Mouse (Mus musculus): Measurements from ENCODE around the gene Gm10197. TPM values are rescaled to one million over a fixed set of nuclear protein-coding genes. Genes with fewer than 3 reads are reported as not detected.

Gene Gm10197
- total and polyA plus RNA-seq, 2 experiments from 2014 or later = not detected

DNA sequence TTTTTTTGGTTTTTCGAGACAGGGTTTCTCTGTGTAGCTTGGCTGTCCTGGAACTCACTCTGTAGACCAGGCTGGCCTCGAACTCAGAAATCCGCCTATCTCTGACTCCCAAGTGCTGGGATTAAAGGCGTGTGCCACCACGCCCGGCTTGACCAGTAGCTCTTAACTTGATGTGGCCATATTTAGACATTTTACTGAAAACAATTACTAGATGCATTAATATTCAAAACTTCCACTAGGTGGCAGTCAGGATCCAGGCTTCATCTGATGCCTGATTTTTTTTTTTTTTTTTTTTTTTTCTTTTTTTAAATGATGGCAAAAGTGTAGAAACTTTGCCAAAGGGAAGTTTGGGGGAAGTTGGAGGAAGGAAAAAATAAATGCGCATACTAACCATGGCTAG is 23.0 kb upstream of the Gm10197 start:
- H3K4me2 ChIP-seq (ENCODE audit: low read depth, low read length, poor library complexity, severe bottlenecking) = no peak overlapping the region
- no peaks in the 10 kb centered on the region for H3K9me3 ChIP-seq (ENCODE audit: low read length)
- H3K27ac ChIP-seq (ENCODE audit: low read depth, low read length) = no peak overlapping the region
- H3K4me3 ChIP-seq (ENCODE audit: low read depth, low read length) = no peak overlapping the region
- ATAC-seq (ENCODE audit: low FRiP score) (no peak), DNase-seq (ENCODE audit: low spot score) (peak; percentile 86)
- H3K9ac ChIP-seq (replicated peaks; ENCODE audit: low read length, poor library complexity, severe bottlenecking) = no peak overlapping the region
- H3K4me1 ChIP-seq (ENCODE audit: insufficient read depth, low read length) = 0 out of 2 replicates have a peak, but pooled peaks cover 6% of the 10 kb centered on the region
- peak; percentile 85 for TF ChIP-seq CTCF (IDR thresholded peaks at IDR 0.05)
- 15% methylated on average over 7 of the region's 7 CpGs for WGBS
- H3K27me3 ChIP-seq (ENCODE audit: insufficient read depth, low read length) = no peaks in the 10 kb centered on the region
- no peaks in the 10 kb centered on the region for H3K36me3 ChIP-seq (ENCODE audit: insufficient read depth, low read length)

DNA sequence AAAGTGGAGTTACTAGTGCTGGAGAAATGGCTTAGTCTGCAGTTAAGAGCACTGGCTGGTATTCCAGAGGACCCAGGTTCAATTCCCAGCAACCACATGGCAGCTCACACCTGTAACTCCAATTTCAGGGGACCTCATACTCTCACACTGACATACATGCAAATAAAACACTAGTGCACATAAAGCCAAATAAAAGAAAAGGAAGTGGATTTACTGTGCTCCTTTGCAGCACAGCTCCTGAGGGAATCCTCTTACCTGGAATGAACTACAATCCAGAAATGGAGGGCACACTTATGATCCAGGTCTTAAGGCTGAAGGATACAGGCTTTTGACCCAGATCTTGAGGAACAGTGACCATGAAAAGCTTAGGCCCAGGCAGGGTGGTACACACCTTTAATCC is 22.1 kb upstream of the Gm10197 start:
- ATAC-seq (ENCODE audit: low FRiP score) = no peak
- Histone ChIP-seq H3K4me1 (ENCODE audit: insufficient read depth, low read length) (0 out of 2 replicates have a peak, but pooled peaks cover 6% of the 10 kb centered on the region), H3K4me2 (ENCODE audit: low read depth, low read length, poor library complexity, severe bottlenecking) (no peak overlapping the region), H3K9ac (replicated peaks; ENCODE audit: low read length, poor library complexity, severe bottlenecking) (no peak overlapping the region), H3K27ac (ENCODE audit: low read depth, low read length) (no peak overlapping the region), H3K27me3 (ENCODE audit: insufficient read depth, low read length) (no peaks in the 10 kb centered on the region), H3K9me3 (ENCODE audit: low read length) (no peaks in the 10 kb centered on the region), H3K4me3 (ENCODE audit: low read depth, low read length) (no peak overlapping the region), H3K36me3 (ENCODE audit: insufficient read depth, low read length) (peaks cover under 1% of the 10 kb centered on the region; the same call in 1 of the 2 replicates)
- DNase-seq (ENCODE audit: low spot score) = no peak
- no peak for TF ChIP-seq CTCF (IDR thresholded peaks at IDR 0.05)

DNA sequence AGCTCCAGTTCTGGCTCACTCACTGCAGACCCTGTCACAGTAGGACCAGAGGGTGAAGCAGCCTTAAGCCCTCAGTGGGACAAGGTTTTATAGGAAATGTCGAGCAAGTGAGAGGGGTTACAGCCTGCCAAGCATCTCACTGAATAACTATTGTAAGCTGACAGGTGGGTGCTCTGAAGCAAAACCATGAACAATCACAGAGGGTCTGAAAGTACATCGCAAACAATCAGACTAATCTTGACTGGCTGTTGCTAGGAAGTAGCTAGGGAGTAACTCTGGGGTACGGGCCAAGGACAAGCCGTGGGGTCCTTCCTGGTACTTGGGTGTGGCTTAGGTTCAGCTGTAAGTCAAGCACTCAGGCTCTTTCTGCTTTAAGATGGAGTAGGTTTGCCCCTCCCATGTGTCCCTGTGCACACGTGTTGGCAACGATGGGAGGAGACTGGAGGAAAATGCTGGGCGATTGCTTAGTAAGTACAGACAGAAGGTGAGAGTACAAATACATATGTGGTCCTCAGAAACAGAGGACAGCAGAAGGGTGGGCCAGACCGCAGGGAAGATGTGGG is 21.3 kb upstream of the Gm10197 start:
- Histone ChIP-seq H3K4me2 (ENCODE audit: low read depth, low read length, poor library complexity, severe bottlenecking) (no peak overlapping the region), H3K9ac (replicated peaks; ENCODE audit: low read length, poor library complexity, severe bottlenecking) (0 out of 2 replicates have a peak overlapping the region, but pooled peaks have one; percentile 2), H3K27me3 (ENCODE audit: insufficient read depth, low read length) (no peaks in the 10 kb centered on the region), H3K36me3 (ENCODE audit: insufficient read depth, low read length) (peaks cover 6% of the 10 kb centered on the region; the same call in 1 of the 2 replicates), H3K4me3 (ENCODE audit: low read depth, low read length) (no peak overlapping the region), H3K4me1 (ENCODE audit: insufficient read depth, low read length) (0 out of 2 replicates have a peak, but pooled peaks cover 6% of the 10 kb centered on the region), H3K27ac (ENCODE audit: low read depth, low read length) (no peak overlapping the region), H3K9me3 (ENCODE audit: low read length) (no peaks in the 10 kb centered on the region)
- ATAC-seq (ENCODE audit: low FRiP score) (no peak), DNase-seq (ENCODE audit: low spot score) (no peak)
- WGBS = 37% methylated on average over 8 of the region's 8 CpGs
- TF ChIP-seq CTCF (IDR thresholded peaks at IDR 0.05) = no peak

DNA sequence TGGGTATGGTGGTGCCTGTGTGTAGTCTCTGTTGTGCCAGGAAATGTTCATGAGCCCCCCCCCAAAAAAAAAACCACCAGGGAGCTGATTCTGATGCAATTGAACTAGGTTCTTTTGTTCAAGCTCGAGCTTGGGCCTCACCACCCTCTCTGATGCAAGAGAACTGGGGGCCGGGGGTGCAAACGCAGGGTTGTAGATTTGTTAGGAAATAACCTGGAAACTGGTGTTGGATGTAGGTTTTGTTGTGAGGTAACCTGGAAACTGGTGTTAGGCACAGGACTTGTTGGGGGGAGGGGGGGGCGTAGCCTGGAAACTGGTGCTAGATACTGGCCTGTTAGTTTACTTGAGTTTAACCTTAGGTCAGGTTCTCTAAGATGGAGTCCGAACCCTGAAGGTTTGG is 20.2 kb upstream of the Gm10197 start:
- Histone ChIP-seq H3K27me3 (ENCODE audit: insufficient read depth, low read length) (no peaks in the 10 kb centered on the region), H3K9ac (replicated peaks; ENCODE audit: low read length, poor library complexity, severe bottlenecking) (peak overlapping the region; percentile 66; the same call in 1 of the 2 replicates), H3K4me3 (ENCODE audit: low read depth, low read length) (peak overlapping the region; percentile 95; the same call in 1 of the 2 replicates), H3K36me3 (ENCODE audit: insufficient read depth, low read length) (peaks cover 17% of the 10 kb centered on the region; the same call in 1 of the 2 replicates), H3K9me3 (ENCODE audit: low read length) (no peaks in the 10 kb centered on the region), H3K4me2 (ENCODE audit: low read depth, low read length, poor library complexity, severe bottlenecking) (peak overlapping the region; percentile 66), H3K27ac (ENCODE audit: low read depth, low read length) (no peak overlapping the region), H3K4me1 (ENCODE audit: insufficient read depth, low read length) (0 out of 2 replicates have a peak, but pooled peaks cover 6% of the 10 kb centered on the region)
- DNase-seq (ENCODE audit: low spot score) (no peak), ATAC-seq (ENCODE audit: low FRiP score) (no peak)
- TF ChIP-seq CTCF (IDR thresholded peaks at IDR 0.05) = no peak
- WGBS = 85% methylated on average over 5 of the region's 5 CpGs

DNA sequence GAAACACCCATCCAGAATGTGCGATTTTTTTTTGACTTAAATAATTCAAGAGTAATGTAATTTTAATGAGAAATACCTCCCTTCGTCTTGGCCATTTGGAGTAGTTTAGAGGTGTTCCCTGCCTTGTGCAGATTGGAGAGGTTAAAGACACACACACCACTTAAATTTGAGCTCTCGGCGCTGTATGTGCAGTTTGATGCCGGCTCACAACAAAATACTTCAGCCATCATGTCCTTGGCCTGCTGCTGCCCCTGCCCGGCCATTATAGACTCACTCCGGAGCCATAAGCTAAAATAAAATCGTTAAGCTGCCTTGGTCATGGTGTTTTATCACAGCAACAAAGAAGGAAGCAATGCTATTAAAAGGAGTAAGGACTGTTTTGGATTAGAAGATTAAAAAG is 19.8 kb upstream of the Gm10197 start:
- peak overlapping the region; percentile 66 for H3K4me2 ChIP-seq (ENCODE audit: low read depth, low read length, poor library complexity, severe bottlenecking)
- 0 out of 2 replicates have a peak, but pooled peaks cover 6% of the 10 kb centered on the region for H3K4me1 ChIP-seq (ENCODE audit: insufficient read depth, low read length)
- H3K27me3 ChIP-seq (ENCODE audit: insufficient read depth, low read length) = no peaks in the 10 kb centered on the region
- H3K4me3 ChIP-seq (ENCODE audit: low read depth, low read length) = peak overlapping the region; percentile 95
- H3K9ac ChIP-seq (replicated peaks; ENCODE audit: low read length, poor library complexity, severe bottlenecking) = peak overlapping the region; percentile 66
- WGBS = 45% methylated on average over 8 of the region's 8 CpGs
- no peaks in the 10 kb centered on the region for H3K9me3 ChIP-seq (ENCODE audit: low read length)
- ATAC-seq (ENCODE audit: low FRiP score) = no peak
- H3K36me3 ChIP-seq (ENCODE audit: insufficient read depth, low read length) = peaks cover 18% of the 10 kb centered on the region
- H3K27ac ChIP-seq (ENCODE audit: low read depth, low read length) = peak overlapping the region; percentile 80; the same call in 1 of the 2 replicates
- no peak for DNase-seq (ENCODE audit: low spot score)
- no peak for TF ChIP-seq CTCF (IDR thresholded peaks at IDR 0.05)

DNA sequence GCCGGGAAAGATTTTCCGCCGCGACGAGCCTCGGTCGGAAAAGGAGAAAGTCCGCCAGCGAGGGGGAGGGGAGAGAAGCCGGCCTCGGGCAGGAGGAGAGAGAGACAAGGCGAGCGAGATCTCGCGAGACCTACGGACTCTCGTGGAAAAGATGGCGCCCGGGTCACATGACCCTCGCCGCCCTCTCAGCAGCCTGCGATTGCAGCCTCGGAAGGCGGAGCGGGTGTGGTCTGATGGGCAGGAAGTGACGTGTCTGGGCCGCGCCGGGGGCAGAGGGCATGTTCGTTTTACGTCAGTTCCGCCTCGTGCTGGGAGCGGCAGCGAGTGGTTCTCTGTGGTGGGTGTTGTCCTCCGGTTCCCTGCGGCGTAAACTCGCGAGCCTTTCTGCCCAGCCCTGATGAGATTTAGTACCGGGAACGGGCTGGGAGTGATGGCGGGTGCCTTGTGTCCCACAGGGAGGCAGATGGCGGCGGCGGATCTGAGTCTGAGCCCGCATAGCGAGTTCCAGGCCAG is 19.0 kb upstream of the Gm10197 start, which contains the start of gene Smndc1:
Gene Smndc1 (minus strand): TSS at position 84 of the 513 bp plus-strand sequence.
- peak within 1 kb of the TSS; percentile 99 for H3K9ac ChIP-seq (replicated peaks; ENCODE audit: low read length, poor library complexity, severe bottlenecking)
- H3K36me3 ChIP-seq (ENCODE audit: insufficient read depth, low read length) = peaks cover 25% of the 10 kb centered on the region
- DNase-seq (ENCODE audit: low spot score) (peak; percentile 100), ATAC-seq (ENCODE audit: low FRiP score) (peak; percentile 99)
- under 1% methylated on average over 48 of the region's 48 CpGs for WGBS
- H3K9me3 ChIP-seq (ENCODE audit: low read length) = no peaks in the 10 kb centered on the region
- 0 out of 2 replicates have a peak, but pooled peaks cover 6% of the 10 kb centered on the region for H3K4me1 ChIP-seq (ENCODE audit: insufficient read depth, low read length)
- TF ChIP-seq CTCF (IDR thresholded peaks at IDR 0.05) = no peak
- peak within 1 kb of the TSS; percentile 68 for H3K4me2 ChIP-seq (ENCODE audit: low read depth, low read length, poor library complexity, severe bottlenecking)
- no peaks in the 10 kb centered on the region for H3K27me3 ChIP-seq (ENCODE audit: insufficient read depth, low read length)
- peak within 1 kb of the TSS; percentile 99 for H3K27ac ChIP-seq (ENCODE audit: low read depth, low read length)
- H3K4me3 ChIP-seq (ENCODE audit: low read depth, low read length) = peak within 1 kb of the TSS; percentile 95
